In the genomic region with DNA sequence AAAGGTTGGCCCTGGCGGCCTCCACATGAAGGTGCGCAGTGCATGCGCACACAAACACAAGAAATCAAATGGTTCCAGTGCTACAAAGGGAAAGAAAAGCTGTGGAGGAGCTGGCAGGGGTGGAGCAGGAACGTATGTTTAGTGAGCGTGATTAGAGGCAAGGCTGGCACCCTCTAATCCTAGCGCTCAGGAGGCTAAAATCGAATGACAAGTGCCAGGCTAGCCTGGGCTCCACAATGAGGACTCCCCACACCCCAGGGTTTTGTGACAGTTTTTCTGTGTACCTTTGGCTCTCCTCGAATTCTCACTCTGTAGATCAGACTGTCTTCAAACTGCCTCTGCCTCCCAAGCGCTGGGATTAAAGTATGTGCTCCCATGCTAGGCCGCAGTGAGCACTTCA, we compare ENCODE assay signal across 22 mouse cellular contexts.
"Had no signal": no experiment of that assay in that cellular context is flagged by ENCODE, and none has a peak within 500 bp of the region (broad histone marks: within the 10 kb centered on the region; RNA-seq: fewer than 3 reads in every experiment).

No protein-coding gene starts in this region.

- H3K4me3 ChIP-seq: liver, embryonic 13.5 days; liver, embryonic 15.5 days; lung, embryonic 15.5 days; megakaryocyte, embryonic 14.5 days; midbrain, embryonic 12.5 days; neural tube, embryonic 13.5 days had no signal

- H3K4me1 ChIP-seq: midbrain, embryonic 12.5 days had no signal

- H3K9me3 ChIP-seq: liver, embryonic 13.5 days; liver, embryonic 15.5 days; lung, embryonic 15.5 days; megakaryocyte, embryonic 14.5 days; midbrain, embryonic 12.5 days; neural tube, embryonic 13.5 days had no signal

- ATAC-seq: liver, postnatal 0 days; lung, postnatal 0 days; midbrain, embryonic 16.5 days had no signal

- H3K9ac ChIP-seq: liver, embryonic 13.5 days; liver, embryonic 15.5 days; liver, postnatal 0 days; lung, embryonic 15.5 days; midbrain, embryonic 12.5 days; neural tube, embryonic 13.5 days had no signal

- H3K36me3 ChIP-seq: liver, embryonic 13.5 days; liver, embryonic 15.5 days; lung, embryonic 15.5 days; midbrain, embryonic 12.5 days; neural tube, embryonic 13.5 days had no signal

- H3K27me3 ChIP-seq: liver, embryonic 13.5 days; liver, embryonic 15.5 days; lung, embryonic 15.5 days; megakaryocyte, embryonic 14.5 days; midbrain, embryonic 12.5 days; neural tube, embryonic 13.5 days had no signal

- DNase-seq: liver, embryonic 13.5 days; liver, postnatal 0 days; lung, adult 2 months; lung, postnatal 14 days; lung, postnatal 36 days; midbrain, embryonic 14.5 days; retina, postnatal 1 day; right cerebral cortex, adult 18-20 months; right cerebral cortex, postnatal 25 days; right cerebral cortex, postnatal 4 days; spleen, adult 18-20 months; thymus, adult 2 months; thymus, postnatal 25 days; thymus, postnatal 4 days had no signal

- H3K4me2 ChIP-seq: liver, embryonic 13.5 days; liver, embryonic 15.5 days; lung, embryonic 15.5 days; midbrain, embryonic 12.5 days; neural tube, embryonic 13.5 days had no signal

- H3K27ac ChIP-seq: liver, embryonic 13.5 days; liver, embryonic 15.5 days; lung, embryonic 15.5 days; macrophage; midbrain, embryonic 12.5 days; neural tube, embryonic 13.5 days had no signal
